Mouse (Mus musculus) hindlimb bud, embryonic 11.5 days (tissue): Measurements from ENCODE around the gene Gpr146.
"Not testable (repeated sequence)": the region's sequence is repeated elsewhere in the genome, so short reads cannot be mapped to it uniquely, and the experiment has no call there.

Source experiments
- DNase-seq: peaks from one replicate; pipeline ENCODE4 v3.0.0-alpha.2; 2012; ENCODE audit warnings: low read depth, low spot score; ENCODE audit errors: extremely low spot score

Gene Gpr146

GRCm38 (mm10) chr5:139377468-139378270, at the start of gene Gpr146:
Gpr146 (plus strand) TSS chr5:139377697.
- DNase-seq, result no peak

- no peak for DNase-seq
Measured at GRCm38 (mm10) chr5:139330766-139331165, 46.7 kb upstream of the Gpr146 start.

GRCm38 (mm10) chr5:139331742-139332141, 45.8 kb upstream of the Gpr146 start:
- DNase-seq, result peak; percentile 68

- no peak for DNase-seq
Measured at GRCm38 (mm10) chr5:139332590-139333272, 44.8 kb upstream of the Gpr146 start.

GRCm38 (mm10) chr5:139333301-139334013, 44.0 kb upstream of the Gpr146 start:
- DNase-seq, result no peak

GRCm38 (mm10) chr5:139334394-139334793, 43.1 kb upstream of the Gpr146 start:
- DNase-seq, result not testable (repeated sequence)

GRCm38 (mm10) chr5:139335634-139336033, 41.9 kb upstream of the Gpr146 start:
- no peak for DNase-seq

- DNase-seq, result no peak
Measured at GRCm38 (mm10) chr5:139337826-139338370, 39.6 kb upstream of the Gpr146 start.

GRCm38 (mm10) chr5:139338403-139338802, 39.1 kb upstream of the Gpr146 start:
- no peak for DNase-seq

GRCm38 (mm10) chr5:139338891-139339290, 38.6 kb upstream of the Gpr146 start:
- no peak for DNase-seq

GRCm38 (mm10) chr5:139344021-139344686, 33.3 kb upstream of the Gpr146 start:
- peak; percentile 64 for DNase-seq

GRCm38 (mm10) chr5:139344687-139345363, 32.7 kb upstream of the Gpr146 start:
- peak; percentile 62 for DNase-seq

- DNase-seq, result no peak
Measured at GRCm38 (mm10) chr5:139345364-139345714, 32.2 kb upstream of the Gpr146 start.

GRCm38 (mm10) chr5:139347225-139347624, 30.3 kb upstream of the Gpr146 start:
- DNase-seq, result no peak

- no peak for DNase-seq
Measured at GRCm38 (mm10) chr5:139349713-139350112, 27.8 kb upstream of the Gpr146 start.

GRCm38 (mm10) chr5:139351134-139351533, 26.4 kb upstream of the Gpr146 start, which contains the start of gene Cox19:
Cox19 (minus strand) TSS chr5:139351418.
- no peak for DNase-seq

GRCm38 (mm10) chr5:139351628-139352027, 25.9 kb upstream of the Gpr146 start:
- DNase-seq, result no peak

GRCm38 (mm10) chr5:139352317-139352716, 25.2 kb upstream of the Gpr146 start, which contains the start of gene Cyp2w1:
Cyp2w1 (plus strand) TSS chr5:139352617.
- DNase-seq, result no peak

GRCm38 (mm10) chr5:139353496-139353895, 24.0 kb upstream of the Gpr146 start:
- DNase-seq, result no peak

- no peak for DNase-seq
Measured at GRCm38 (mm10) chr5:139353946-139354345, 23.6 kb upstream of the Gpr146 start.
